12 mouse cellular contexts compared by ENCODE assay signal in genomic region chr7:27501620-27502019, GRCm38 (mm10). TPM values are rescaled to one million over a fixed set of nuclear protein-coding genes. Genes with fewer than 3 reads are reported as not detected.
DNase-seq lines count a peak whose midpoint lies in the region; ATAC-seq and TF ChIP-seq lines count a peak whose summit lies in the region.
"Had no signal": no experiment of that assay in that cellular context is flagged by ENCODE, and none has a peak within 500 bp of the region (broad histone marks: within the 10 kb centered on the region; RNA-seq: fewer than 3 reads in every experiment).

No protein-coding gene starts in this region.

- DNase-seq in R1 (ENCODE audit: low read depth, low spot score) = peak; percentile 32
- no peak for DNase-seq in embryonic facial prominence, embryonic 10.5 days (ENCODE audit: low spot score)
- DNase-seq in heart, postnatal 0 days (ENCODE audit: low spot score) = peak; percentile 65
- peak; percentile 62 to 78 for DNase-seq in lung, adult 18-20 months
- DNase-seq in ovary, adult 18-20 months (ENCODE audit: low spot score) = no peak
- no peak for DNase-seq in embryo, embryonic 9.5 days (ENCODE audit: extremely low spot score)
- no peak for DNase-seq in left cerebral cortex, postnatal 25 days (ENCODE audit: low spot score in 2 of 2)
- DNase-seq: right cerebral cortex, postnatal 14 days; thymus, postnatal 4 days had no signal

- no peak overlapping the region for H3K4me3 ChIP-seq in embryonic facial prominence, embryonic 10.5 days
- no peak overlapping the region for H3K4me3 ChIP-seq in heart, postnatal 0 days (ENCODE audit: low read depth, low read length)
- H3K4me3 ChIP-seq: forebrain, embryonic 15.5 days had no signal

- no peak overlapping the region for H3K4me2 ChIP-seq in heart, postnatal 0 days (ENCODE audit: low read depth, low read length)
- H3K4me2 ChIP-seq: forebrain, embryonic 15.5 days had no signal

- H3K9me3 ChIP-seq in embryonic facial prominence, embryonic 10.5 days = no peaks in the 10 kb centered on the region
- H3K9me3 ChIP-seq in heart, postnatal 0 days (replicated peaks; ENCODE audit: control insufficient read depth, low read length) = no peaks in the 10 kb centered on the region
- H3K9me3 ChIP-seq: forebrain, embryonic 15.5 days had no signal

- peaks cover 17% of the 10 kb centered on the region for H3K4me1 ChIP-seq in embryonic facial prominence, embryonic 10.5 days
- H3K4me1 ChIP-seq in heart, postnatal 0 days (ENCODE audit: control insufficient read depth, insufficient read depth) = peaks cover 14% of the 10 kb centered on the region
- H3K4me1 ChIP-seq: forebrain, embryonic 15.5 days had no signal

- intact Hi-C loops in left cerebral cortex, postnatal 25 days (cut with DNase I) = no loop called here

- WGBS in embryonic facial prominence, embryonic 10.5 days = 66% methylated on average over 4 of the region's 4 CpGs
- WGBS in heart, postnatal 0 days = 24% methylated on average over 4 of the region's 4 CpGs

- 0 out of 2 replicates have a peak overlapping the region, but pooled peaks have one; percentile 40 for H3K27ac ChIP-seq in embryonic facial prominence, embryonic 10.5 days (replicated peaks)
- peak overlapping the region; percentile 40 for H3K27ac ChIP-seq in heart, postnatal 0 days (ENCODE audit: low read depth)
- H3K27ac ChIP-seq: forebrain, embryonic 15.5 days; liver, embryonic 14.5 days had no signal

- ATAC-seq in heart, postnatal 0 days (ENCODE audit: insufficient read depth, low read depth) = peak; percentile 67
- ATAC-seq in activated CD4-positive, CD25-positive, alpha-beta regulatory T cell, adult 4 months = no peak
- ATAC-seq: forebrain, embryonic 15.5 days had no signal

- TF ChIP-seq CTCF in heart, postnatal 0 days (IDR thresholded peaks at IDR 0.05; ENCODE audit: low read depth) = no peak

- peak; percentile 44; the same call in 1 of the 2 replicates for TF ChIP-seq EP300 in heart, postnatal 0 days (IDR thresholded peaks at IDR 0.05; ENCODE audit: low read depth)

- no peaks in the 10 kb centered on the region for H3K36me3 ChIP-seq in embryonic facial prominence, embryonic 10.5 days (replicated peaks)
- no peaks in the 10 kb centered on the region for H3K36me3 ChIP-seq in heart, postnatal 0 days (replicated peaks; ENCODE audit: control insufficient read depth, insufficient read depth, low read length)
- H3K36me3 ChIP-seq: forebrain, embryonic 15.5 days had no signal

- H3K9ac ChIP-seq in heart, postnatal 0 days (replicated peaks; ENCODE audit: low read depth, low read length) = no peak overlapping the region
- H3K9ac ChIP-seq: forebrain, embryonic 15.5 days; liver, embryonic 14.5 days had no signal

- H3K27me3 ChIP-seq in embryonic facial prominence, embryonic 10.5 days (replicated peaks; ENCODE audit: low read depth, poor library complexity, severe bottlenecking) = no peaks in the 10 kb centered on the region
- H3K27me3 ChIP-seq in heart, postnatal 0 days (ENCODE audit: control insufficient read depth, insufficient read depth, low read length) = no peaks in the 10 kb centered on the region
- H3K27me3 ChIP-seq: forebrain, embryonic 15.5 days had no signal

RNA-seq across cellular contexts. Expression of gene Prx, which starts 2.5 kb away (rescaled TPM):
- 3.8 and 4.2 TPM in 2 replicates for polyA plus RNA-seq in embryonic facial prominence, embryonic 10.5 days (2016; fragmentation: Nextera tagmentation; extraction: Ambion mirVana)
- 1.9 and 2.2 TPM in 2 replicates for total RNA-seq in heart, postnatal 0 days (2014; rRNA removed; ENCODE audit: low replicate concordance)
- 1.1 TPM in 2 replicates for polyA plus RNA-seq in heart, postnatal 0 days (2015; fragmentation: Nextera tagmentation; extraction: Ambion mirVana)
- under 1 TPM; 0.11 to 0.68 TPM for polyA plus RNA-seq in activated CD4-positive, CD25-positive, alpha-beta regulatory T cell, adult 4 months (2017; shearing (Covaris generic))
- total RNA-seq in left cerebral cortex, postnatal 25 days (2021) = under 1 TPM; 0.32 to 0.62 TPM

RNA-seq across cellular contexts. Expression of gene Sertad1, which starts 14.9 kb away (rescaled TPM):
- 24.0 and 25.1 TPM in 2 replicates for polyA plus RNA-seq in embryonic facial prominence, embryonic 10.5 days (2016; fragmentation: Nextera tagmentation; extraction: Ambion mirVana)
- 23.4 and 70.5 TPM in 2 replicates for total RNA-seq in heart, postnatal 0 days (2014; rRNA removed; ENCODE audit: low replicate concordance)
- polyA plus RNA-seq in heart, postnatal 0 days (2015; fragmentation: Nextera tagmentation; extraction: Ambion mirVana) = 30.8 and 31.0 TPM in 2 replicates
- polyA plus RNA-seq in activated CD4-positive, CD25-positive, alpha-beta regulatory T cell, adult 4 months (2017; shearing (Covaris generic)) = 10 to 100 TPM; 46.6 to 47.9 TPM
- 10 to 100 TPM; 16.1 to 16.8 TPM for total RNA-seq in left cerebral cortex, postnatal 25 days (2021)

RNA-seq across cellular contexts. Expression of gene Hipk4, which starts 21.4 kb away (rescaled TPM):
- polyA plus RNA-seq in embryonic facial prominence, embryonic 10.5 days (2016; fragmentation: Nextera tagmentation; extraction: Ambion mirVana) = 0.45 and 0.60 TPM in 2 replicates
- total RNA-seq in heart, postnatal 0 days (2014; rRNA removed; ENCODE audit: low replicate concordance) = 0.23 and 1.1 TPM in 2 replicates
- polyA plus RNA-seq in heart, postnatal 0 days (2015; fragmentation: Nextera tagmentation; extraction: Ambion mirVana) = 0.15 and 0.18 TPM in 2 replicates
- not detected for polyA plus RNA-seq in activated CD4-positive, CD25-positive, alpha-beta regulatory T cell, adult 4 months (2017; shearing (Covaris generic))
- under 1 TPM in 1 of 2 experiments, not detected in 1; 0.18 TPM for total RNA-seq in left cerebral cortex, postnatal 25 days (2021)

RNA-seq across cellular contexts. Expression of gene Sertad3, which starts 28.1 kb away (rescaled TPM):
- polyA plus RNA-seq in embryonic facial prominence, embryonic 10.5 days (2016; fragmentation: Nextera tagmentation; extraction: Ambion mirVana) = 26.2 and 26.5 TPM in 2 replicates
- 4.3 and 11.4 TPM in 2 replicates for total RNA-seq in heart, postnatal 0 days (2014; rRNA removed; ENCODE audit: low replicate concordance)
- polyA plus RNA-seq in heart, postnatal 0 days (2015; fragmentation: Nextera tagmentation; extraction: Ambion mirVana) = 16.9 and 20.8 TPM in 2 replicates
- 10 to 100 TPM; 41.9 to 47.6 TPM for polyA plus RNA-seq in activated CD4-positive, CD25-positive, alpha-beta regulatory T cell, adult 4 months (2017; shearing (Covaris generic))
- total RNA-seq in left cerebral cortex, postnatal 25 days (2021) = 1 to 10 TPM; 2.8 to 4.6 TPM

RNA-seq across cellular contexts. Expression of gene Pld3, which starts 51.4 kb away (rescaled TPM):
- 40.5 and 41.4 TPM in 2 replicates for polyA plus RNA-seq in embryonic facial prominence, embryonic 10.5 days (2016; fragmentation: Nextera tagmentation; extraction: Ambion mirVana)
- total RNA-seq in heart, postnatal 0 days (2014; rRNA removed; ENCODE audit: low replicate concordance) = 37.3 and 58.5 TPM in 2 replicates
- 38.9 and 43.8 TPM in 2 replicates for polyA plus RNA-seq in heart, postnatal 0 days (2015; fragmentation: Nextera tagmentation; extraction: Ambion mirVana)
- 100 to 1,000 TPM; 149 to 193 TPM for polyA plus RNA-seq in activated CD4-positive, CD25-positive, alpha-beta regulatory T cell, adult 4 months (2017; shearing (Covaris generic))
- 100 to 1,000 TPM; 877 to 885 TPM for total RNA-seq in left cerebral cortex, postnatal 25 days (2021)

Comparison
In these comparisons a context has a peak if more than half of its experiments do, and no peak if none do; other contexts are left out.
1. DNase-seq: peak in R1 (single experiment), heart, postnatal 0 days (single experiment) and lung, adult 18-20 months (2 of 2); none in embryonic facial prominence, embryonic 10.5 days (single experiment), ovary, adult 18-20 months (single experiment), embryo, embryonic 9.5 days (single experiment) and left cerebral cortex, postnatal 25 days (0 of 2).